Mouse (Mus musculus) MEL (cell line): ENCODE measurements at regions not wholly inside any gene's neighbourhood (a gene's known extent, or its start where the extent isn't known, plus 50 kb on each side); places are given as distances from the start of the nearest gene placed in this dataset.
"Not testable (repeated sequence)": the region's sequence is repeated elsewhere in the genome, so short reads cannot be mapped to it uniquely, and the experiment has no call there.

Source experiments
- CTCF ChIP-seq, 3 experiments: IDR thresholded peaks in 2 of 3; conservative IDR thresholded peaks in 1 of 3; 2 replicates each; pipeline ENCODE4 v1.5.1; 2011 to 2012; ENCODE audit warnings: low read length in 3 of 3, low read depth in 2 of 3, mild to moderate bottlenecking in 2 of 3, improper control_type of control experiment in 1 of 3, inconsistent platforms in 1 of 3, mixed read lengths in 1 of 3, moderate library complexity in 1 of 3; ENCODE audit not compliant: control insufficient read depth in 1 of 3, insufficient read depth in 1 of 3, poor library complexity in 1 of 3, severe bottlenecking in 1 of 3
- E2F4 ChIP-seq: IDR thresholded peaks from 2 replicates; pipeline ENCODE4 v1.6.1; 2011; ENCODE audit warnings: low read depth, low read length, improper control_type of control experiment, borderline replicate concordance
- EP300 ChIP-seq, 2 experiments: IDR thresholded peaks; 2 replicates each; pipeline ENCODE4 v1.6.1; 2011; ENCODE audit warnings: improper control_type of control experiment in 2 of 2, low read length in 2 of 2, low read depth in 1 of 2, mild to moderate bottlenecking in 1 of 2
- GATA1 ChIP-seq: IDR thresholded peaks from 2 replicates; pipeline ENCODE4 v1.6.1; 2011; ENCODE audit warnings: low read depth, low read length, improper control_type of control experiment
- SMC3 ChIP-seq: IDR thresholded peaks from 2 replicates; pipeline ENCODE4 v1.6.1; 2011; ENCODE audit warnings: low read depth, low read length, improper control_type of control experiment

DNA sequence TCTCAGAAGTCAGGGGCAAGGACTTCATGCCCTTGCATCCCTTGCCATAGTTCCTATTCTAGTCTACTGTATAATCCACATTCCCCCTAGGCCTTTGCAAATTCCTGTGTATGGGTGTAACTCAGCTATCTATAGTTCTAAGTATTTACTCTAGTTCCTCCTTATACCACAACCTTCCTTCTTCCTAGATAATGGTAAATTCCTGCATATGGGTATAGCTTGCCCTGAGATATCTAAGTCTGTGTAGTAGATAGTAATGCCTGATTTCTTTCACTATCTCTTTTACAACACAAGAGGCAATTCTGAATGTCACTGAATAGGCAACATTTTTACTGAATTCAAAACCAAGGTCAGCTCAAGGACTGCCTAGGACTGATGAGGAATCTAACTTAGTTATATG is 1000.2 kb downstream of the Kcnt2 start:
- not testable (repeated sequence) for TF ChIP-seq SMC3; CTCF (IDR thresholded peaks at IDR 0.05 in 2 of 3, conservative IDR thresholded peaks at IDR 0.05 in 1 of 3; ENCODE audit: control insufficient read depth in 1 of 3, insufficient read depth in 1 of 3, low read depth in 2 of 3, low read length in 3 of 3, poor library complexity in 1 of 3, severe bottlenecking in 1 of 3); E2F4
- TF ChIP-seq GATA1 (peak; percentile 41; the same call in 1 of the 2 replicates), EP300 (IDR thresholded peaks at IDR 0.05; ENCODE audit: low read depth in 1 of 2, low read length in 2 of 2) (peak; percentile 56 to 76)
